Mouse (Mus musculus) adrenal gland, postnatal 14 days (tissue): ENCODE measurements at regions not wholly inside any gene's neighbourhood (a gene's known extent, or its start where the extent isn't known, plus 50 kb on each side); places are given as distances from the start of the nearest gene placed in this dataset.

ENCODE experiments used
- DNase-seq: peaks from one replicate; pipeline ENCODE4 v3.0.0; 2021; ENCODE audit warnings: mixed read lengths

GRCm38 (mm10) chr3:143036108-143036507 is 154.3 kb upstream of the Pkn2 start:
- DNase-seq: no peak

- DNase-seq: no peak
Observed at GRCm38 (mm10) chr3:143034588-143034987, 152.8 kb upstream of the Pkn2 start.

- no peak for DNase-seq
Observed at GRCm38 (mm10) chr3:143022486-143022885, 140.7 kb upstream of the Pkn2 start.

- DNase-seq: no peak
Observed at GRCm38 (mm10) chr3:143021159-143021871, 139.5 kb upstream of the Pkn2 start.

GRCm38 (mm10) chr3:143017480-143017879 is 135.7 kb upstream of the Pkn2 start:
- DNase-seq: no peak

- DNase-seq: no peak
Observed at GRCm38 (mm10) chr3:143016758-143017157, 135.0 kb upstream of the Pkn2 start.

GRCm38 (mm10) chr3:143014421-143014820 is 132.6 kb upstream of the Pkn2 start:
- no peak for DNase-seq

GRCm38 (mm10) chr3:143007047-143007446 is 125.2 kb upstream of the Pkn2 start:
- DNase-seq: no peak

- DNase-seq: no peak
Observed at GRCm38 (mm10) chr3:143001952-143002351, 120.1 kb upstream of the Pkn2 start.

GRCm38 (mm10) chr3:142995981-142996743 is 114.4 kb upstream of the Pkn2 start:
- no peak for DNase-seq

GRCm38 (mm10) chr3:142984547-142984946 is 102.7 kb upstream of the Pkn2 start:
- no peak for DNase-seq

GRCm38 (mm10) chr3:142981221-142981620 is 99.4 kb upstream of the Pkn2 start:
- no peak for DNase-seq

GRCm38 (mm10) chr3:142979161-142979560 is 97.4 kb upstream of the Pkn2 start:
- DNase-seq: peak; percentile 29

GRCm38 (mm10) chr3:142976519-142977394 is 95.0 kb upstream of the Pkn2 start:
- no peak for DNase-seq

- no peak for DNase-seq
Observed at GRCm38 (mm10) chr3:142975606-142976005, 93.8 kb upstream of the Pkn2 start.

GRCm38 (mm10) chr3:142969501-142969900 is 87.7 kb upstream of the Pkn2 start:
- no peak for DNase-seq

- DNase-seq: no peak
Observed at GRCm38 (mm10) chr3:142965604-142966003, 83.8 kb upstream of the Pkn2 start.

- no peak for DNase-seq
Observed at GRCm38 (mm10) chr3:142963818-142964372, 82.1 kb upstream of the Pkn2 start.

- DNase-seq: peak; percentile 33
Observed at GRCm38 (mm10) chr3:142957768-142958167, 76.0 kb upstream of the Pkn2 start.

GRCm38 (mm10) chr3:142948771-142949170 is 67.0 kb upstream of the Pkn2 start:
- peak; percentile 75 for DNase-seq

- DNase-seq: peak; percentile 18
Observed at GRCm38 (mm10) chr3:142941319-142942024, 59.7 kb upstream of the Pkn2 start.

GRCm38 (mm10) chr3:142940874-142941273 is 59.1 kb upstream of the Pkn2 start:
- no peak for DNase-seq
